Mouse (Mus musculus) embryonic fibroblast, embryonic 13.5 days (primary cell): ENCODE data around the gene Srd5a2.

Experiments
- CTCF ChIP-seq: IDR thresholded peaks from 2 replicates; pipeline ENCODE4 v1.5.1; 2011; ENCODE audit warnings: mild to moderate bottlenecking, control low read depth, low read length, moderate library complexity, borderline replicate concordance; ENCODE audit not compliant: insufficient read depth
- POLR2A ChIP-seq: IDR thresholded peaks from 2 replicates; pipeline ENCODE4 v1.6.1; 2011; ENCODE audit warnings: low read depth, mild to moderate bottlenecking, control low read depth, low read length, moderate library complexity

GRCm38 (mm10) chr17:74015128-74015527, 32.6 kb downstream of the Srd5a2 start:
- TF ChIP-seq CTCF (no peak), POLR2A (no peak)
